Mouse (Mus musculus) midbrain, embryonic 13.5 days (tissue): ENCODE data around the gene Zfp85. TPM values are rescaled to one million over a fixed set of nuclear protein-coding genes. Genes with fewer than 3 reads are reported as not detected.
A peak's percentile ranks its signal among the peaks of the same experiment; 100 is the strongest.
"Not testable (repeated sequence)": the region's sequence is repeated elsewhere in the genome, so short reads cannot be mapped to it uniquely, and the experiment has no call there.

ENCODE experiments used
- ATAC-seq: fragments of 200-750 bp; cut with Nextera tagmentation; 2 replicates; pipeline ENCODE4 v1.8.0; 2017; ENCODE audit warnings: mild to moderate bottlenecking, moderate TSS enrichment, moderate library complexity
- H3K27ac ChIP-seq: fragments of 300-500 bp; sonication (generic); 2 replicates; pipeline ENCODE4 v1.5.1; 2015; ENCODE audit warnings: inconsistent platforms, mild to moderate bottlenecking, moderate library complexity
- H3K27me3 ChIP-seq: fragments of 300-500 bp; sonication (generic); 2 replicates; pipeline ENCODE4 v1.6.1; 2015; ENCODE audit warnings: mild to moderate bottlenecking, inconsistent platforms
- H3K36me3 ChIP-seq: fragments of 300-500 bp; sonication (generic); 2 replicates; pipeline ENCODE4 v1.6.1; 2015; ENCODE audit warnings: mild to moderate bottlenecking, inconsistent platforms
- H3K4me1 ChIP-seq: fragments of 300-500 bp; sonication (generic); replicated peaks from 2 replicates; pipeline ENCODE4 v1.6.1; 2015; ENCODE audit warnings: inconsistent platforms
- H3K4me2 ChIP-seq: fragments of 300-500 bp; sonication (generic); replicated peaks from 2 replicates; pipeline ENCODE4 v1.6.1; 2015; ENCODE audit warnings: moderate library complexity, mild to moderate bottlenecking, inconsistent platforms
- H3K4me3 ChIP-seq: fragments of 300-500 bp; sonication (generic); replicated peaks from 2 replicates; pipeline ENCODE4 v1.5.1; 2015; ENCODE audit warnings: mild to moderate bottlenecking, inconsistent platforms
- H3K9ac ChIP-seq: fragments of 300-500 bp; sonication (generic); replicated peaks from 2 replicates; pipeline ENCODE4 v1.6.1; 2015; ENCODE audit warnings: mild to moderate bottlenecking, inconsistent platforms
- H3K9me3 ChIP-seq: fragments of 300-500 bp; sonication (generic); 2 replicates; pipeline ENCODE4 v1.6.1; 2016; ENCODE audit warnings: mild to moderate bottlenecking, inconsistent platforms
- WGBS: fragments of 180-500 bp; shearing (Covaris S2); methylation state at CpG from one replicate; pipeline ENCODE4 v1.1.7; 2015; 5-methylcytosine and 5-hydroxymethylcytosine counted together
- polyA plus RNA-seq: library from polyadenylated mRNA; unstranded; fragments of >200 nt; fragmentation: Nextera tagmentation; extraction: Ambion mirVana; gene quantifications from 2 replicates; pipeline ENCODE4 v1.2.1, GENCODE M21; 2015

Gene Zfp85
- polyA plus RNA-seq: 8.0 and 8.7 TPM in 2 replicates

DNA sequence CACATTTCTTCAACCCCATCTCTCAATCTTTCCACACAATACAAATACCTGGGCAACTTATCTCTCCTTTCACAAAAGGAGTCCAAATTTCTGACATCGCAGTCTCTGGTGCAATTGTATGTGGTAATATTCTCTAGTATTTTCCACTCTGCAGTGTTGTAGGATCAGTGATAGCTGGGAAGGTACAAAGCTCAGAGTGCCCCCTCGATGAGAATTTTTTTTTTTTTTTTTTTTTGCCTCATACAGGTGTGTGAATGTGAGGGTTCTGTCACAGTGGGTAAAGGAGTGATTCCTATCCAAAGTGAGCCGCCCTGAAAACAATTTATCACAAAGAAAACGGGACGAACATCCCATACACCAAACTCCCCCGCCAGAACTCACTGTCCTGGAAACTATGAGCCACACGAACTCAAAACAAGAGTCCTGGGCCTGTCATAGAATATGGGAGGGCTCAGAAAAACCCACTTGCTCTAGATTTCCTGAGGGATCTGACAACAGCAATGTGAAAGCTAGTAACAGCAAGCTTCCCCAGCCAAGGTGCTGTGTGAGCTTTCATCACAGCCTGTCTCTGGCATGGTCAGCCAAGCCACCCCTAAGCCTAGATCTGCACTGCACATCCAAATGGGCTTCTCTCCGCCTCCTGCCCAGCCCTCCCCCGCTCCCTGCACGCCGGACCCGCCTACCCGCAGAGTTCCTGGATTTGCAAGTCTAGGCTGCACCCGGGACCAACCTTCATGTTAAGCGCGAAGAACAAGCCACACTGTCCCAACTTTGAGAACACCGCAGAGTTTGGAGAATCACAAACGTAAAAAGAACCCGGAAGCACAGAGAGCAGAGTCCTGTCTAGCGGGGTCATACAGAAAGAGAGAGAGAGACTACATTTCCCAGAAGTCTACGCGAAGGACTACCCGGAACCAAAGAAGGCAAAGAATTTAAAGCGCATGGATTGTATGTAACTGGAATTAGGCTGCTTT, at the start of gene Zfp85:
Gene Zfp85, minus strand, starts transcription at position 896 of the 974 bp plus-strand sequence.
- Histone ChIP-seq H3K4me2 (peak within 1 kb of the TSS; percentile 70), H3K4me1 (peaks cover 4% of the 10 kb centered on the region), H3K9me3 (no peaks in the 10 kb centered on the region; the same call in 1 of the 2 replicates), H3K4me3 (peak within 1 kb of the TSS; percentile 74), H3K27ac (peak within 1 kb of the TSS; percentile 56; the same call in 1 of the 2 replicates), H3K9ac (peak within 1 kb of the TSS; percentile 69), H3K27me3 (no peaks in the 10 kb centered on the region), H3K36me3 (peaks cover 11% of the 10 kb centered on the region)
- peak; percentile 96 for ATAC-seq
- 8% methylated on average over 24 of the region's 24 CpGs for WGBS

DNA sequence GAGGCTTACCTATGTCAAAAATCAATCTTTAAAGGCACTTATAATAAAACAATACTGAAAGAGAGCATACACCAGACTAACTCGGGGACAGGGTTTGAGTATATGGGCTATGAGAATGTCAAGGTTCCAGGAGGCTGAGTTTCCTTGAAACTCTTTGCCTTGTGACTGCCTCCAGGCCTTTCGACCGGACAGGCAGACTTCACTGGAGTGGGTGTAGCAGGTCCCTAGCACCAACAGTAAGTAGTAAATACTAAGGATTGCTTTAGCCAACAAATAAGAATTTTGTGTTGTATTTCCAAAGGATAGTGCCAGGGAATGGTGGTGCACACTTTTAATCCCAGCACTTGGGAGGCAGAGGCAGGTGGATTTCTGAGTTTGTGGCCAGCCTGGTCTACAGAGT, 44.1 kb upstream of the Zfp85 start:
- not testable (repeated sequence) for H3K9ac ChIP-seq, H3K4me2 ChIP-seq, H3K27me3 ChIP-seq, H3K27ac ChIP-seq, ATAC-seq, H3K4me3 ChIP-seq, H3K4me1 ChIP-seq, H3K36me3 ChIP-seq, H3K9me3 ChIP-seq
- 83% methylated on average over 3 of the region's 3 CpGs for WGBS

DNA sequence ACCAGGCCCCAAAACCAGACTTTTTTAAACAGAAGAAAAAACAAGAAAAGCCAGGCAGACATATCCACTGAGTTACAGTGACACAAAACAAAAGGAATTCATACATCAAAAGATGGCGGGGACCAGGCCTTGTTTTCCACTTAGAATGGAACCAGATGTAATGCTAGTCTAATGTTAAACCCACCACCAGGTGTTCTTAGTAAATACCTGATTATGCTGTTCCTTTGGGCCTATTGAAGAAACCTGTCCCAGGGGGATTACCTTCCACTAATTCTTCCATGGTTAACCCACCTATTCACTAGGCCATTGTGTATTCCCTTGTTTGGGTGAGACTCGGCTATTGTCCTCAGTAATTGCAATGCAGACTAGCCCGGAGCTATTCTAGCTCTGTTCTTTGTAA, 43.6 kb upstream of the Zfp85 start:
- H3K4me1 ChIP-seq: no peaks in the 10 kb centered on the region
- H3K4me3 ChIP-seq: no peak overlapping the region
- ATAC-seq: no peak
- no peaks in the 10 kb centered on the region for H3K36me3 ChIP-seq
- no peak overlapping the region for H3K27ac ChIP-seq
- H3K9me3 ChIP-seq: no peaks in the 10 kb centered on the region
- 65% methylated on average over 3 of the region's 3 CpGs for WGBS
- H3K9ac ChIP-seq: no peak overlapping the region
- H3K4me2 ChIP-seq: no peak overlapping the region
- no peaks in the 10 kb centered on the region for H3K27me3 ChIP-seq

DNA sequence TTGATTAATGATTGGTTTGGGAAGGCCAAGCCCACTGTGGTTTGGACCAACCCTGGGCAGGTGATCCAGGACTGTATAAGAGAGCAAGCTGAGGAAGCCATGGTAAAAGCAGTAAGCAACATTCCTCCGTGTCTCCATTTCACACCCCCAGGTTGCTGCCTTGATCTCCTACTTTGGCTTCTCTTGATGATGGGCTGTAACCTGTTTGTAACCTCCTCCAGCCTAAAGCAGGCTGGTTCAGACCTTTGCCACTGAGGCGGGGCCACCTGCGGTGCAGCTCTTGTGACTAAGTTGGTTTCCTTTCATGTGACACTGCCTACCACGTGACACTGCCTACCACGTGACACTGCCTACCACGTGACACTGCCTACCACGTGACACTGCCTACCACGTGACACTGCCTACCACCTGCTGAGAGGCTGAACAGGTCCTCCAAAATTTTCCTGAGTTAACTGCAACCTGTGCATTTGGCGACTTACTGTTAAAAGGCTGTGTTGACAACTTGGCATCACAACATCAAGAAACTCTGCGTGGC, 37.0 kb upstream of the Zfp85 start:
- 92% methylated on average over 10 of the region's 10 CpGs for WGBS

DNA sequence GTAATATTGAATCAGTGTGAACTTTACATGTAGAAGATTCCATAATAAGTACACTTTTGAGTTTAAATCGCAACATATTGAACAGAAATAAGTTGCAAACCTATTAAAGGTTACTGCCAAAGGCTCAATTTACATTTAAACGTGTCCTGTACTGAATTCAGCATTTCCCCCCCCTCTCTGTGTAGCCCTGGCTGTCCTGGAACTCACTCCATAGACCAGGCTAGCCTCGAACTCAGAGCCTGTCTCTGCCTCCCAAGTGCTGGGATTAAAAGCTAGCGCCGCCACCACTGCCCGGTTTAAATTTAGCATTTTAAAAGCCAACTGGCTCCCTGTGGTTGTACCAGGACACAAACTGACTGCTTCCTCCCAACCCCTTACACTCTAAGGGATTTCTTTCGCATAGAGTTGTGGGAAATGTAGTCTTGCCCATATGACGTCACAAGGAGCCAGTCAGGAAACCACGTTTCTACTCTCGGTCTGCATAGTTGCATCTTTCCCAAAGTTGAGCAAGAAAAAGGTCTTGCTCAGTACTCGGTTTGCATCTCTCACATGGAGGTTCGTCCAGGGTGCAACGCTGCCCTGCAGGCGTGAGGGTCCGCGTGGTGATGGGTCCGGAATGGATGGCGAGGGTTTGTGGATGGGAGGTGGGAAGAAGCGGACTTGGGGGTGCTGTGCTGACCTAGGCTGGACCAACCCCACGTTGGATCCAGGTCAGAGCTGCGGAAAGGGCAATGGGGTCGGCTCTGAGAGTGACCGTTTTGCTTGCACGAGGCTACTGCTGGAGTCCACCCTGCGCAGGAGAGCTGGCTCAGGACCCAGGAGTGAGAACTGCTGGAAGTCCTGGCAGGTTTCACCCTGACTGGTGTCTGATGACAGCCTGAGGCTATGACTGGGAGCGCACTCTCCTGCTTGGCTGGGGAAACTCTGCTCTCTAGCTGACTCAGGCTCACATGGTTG, 24.5 kb upstream of the Zfp85 start, which contains the start of gene Zfp493:
Gene Zfp493, plus strand, starts transcription at position 429 of the 957 bp plus-strand sequence.
- Histone ChIP-seq H3K36me3 (no peaks in the 10 kb centered on the region), H3K27ac (no peak within 1 kb of the TSS)

More for the DNA sequence above, 37.0 kb upstream of the Zfp85 start:
- Histone ChIP-seq H3K27me3 (no peaks in the 10 kb centered on the region), H3K4me1 (no peaks in the 10 kb centered on the region), H3K4me2 (no peak overlapping the region), H3K4me3 (no peak overlapping the region), H3K36me3 (peaks cover 8% of the 10 kb centered on the region), H3K9ac (no peak overlapping the region), H3K27ac (no peak overlapping the region), H3K9me3 (peaks cover 3% of the 10 kb centered on the region; the same call in 1 of the 2 replicates)
- ATAC-seq: no peak

DNA sequence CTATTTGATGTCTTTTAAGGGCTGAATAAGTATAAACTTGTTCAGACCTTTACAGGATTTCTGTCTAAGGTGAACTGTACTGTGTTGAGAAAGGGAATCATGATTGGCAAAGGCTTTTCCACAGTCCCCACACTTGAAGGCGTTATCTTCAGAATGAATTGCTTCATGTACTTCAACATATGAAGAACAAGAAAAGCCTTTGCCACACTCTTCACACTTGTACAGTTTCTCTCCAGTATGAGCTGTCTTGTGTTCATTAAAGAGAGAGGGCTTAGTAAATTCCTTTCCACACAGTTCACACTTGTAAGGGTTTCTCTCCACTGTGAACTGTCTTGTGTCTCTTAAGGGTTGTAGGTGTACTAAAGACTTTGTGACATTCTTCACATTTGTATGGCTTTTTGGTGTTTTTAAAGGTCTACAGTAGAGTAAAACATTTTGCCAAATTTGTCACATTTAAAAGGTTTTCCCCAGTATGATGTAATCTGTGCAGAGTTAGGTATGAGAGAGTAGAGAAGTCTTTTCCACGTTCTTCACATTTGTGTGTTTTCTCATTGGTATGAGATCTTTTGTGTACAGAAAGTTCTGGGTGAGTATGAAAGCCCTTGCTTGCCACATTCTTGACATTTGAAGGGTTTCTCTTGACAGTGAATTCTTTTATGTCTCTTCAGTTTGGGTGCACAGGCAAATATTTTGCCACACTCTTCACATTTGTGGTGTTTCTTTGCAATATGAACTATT, 8.2 kb upstream of the Zfp85 start:
- WGBS: 83% methylated on average over 2 of the region's 2 CpGs
- no peaks in the 10 kb centered on the region for H3K9me3 ChIP-seq
- no peaks in the 10 kb centered on the region for H3K4me1 ChIP-seq

More for the DNA sequence above, 24.5 kb upstream of the Zfp85 start, which contains the start of gene Zfp493:
- peak within 1 kb of the TSS; percentile 68 for H3K4me3 ChIP-seq
- peaks cover 5% of the 10 kb centered on the region for H3K4me1 ChIP-seq
- no peaks in the 10 kb centered on the region for H3K27me3 ChIP-seq
- peak; percentile 97 for ATAC-seq
- H3K9ac ChIP-seq: peak within 1 kb of the TSS; percentile 68
- WGBS: 10% methylated on average over 26 of the region's 26 CpGs
- peak within 1 kb of the TSS; percentile 72 for H3K4me2 ChIP-seq
- peaks cover 5% of the 10 kb centered on the region; the same call in 1 of the 2 replicates for H3K9me3 ChIP-seq

DNA sequence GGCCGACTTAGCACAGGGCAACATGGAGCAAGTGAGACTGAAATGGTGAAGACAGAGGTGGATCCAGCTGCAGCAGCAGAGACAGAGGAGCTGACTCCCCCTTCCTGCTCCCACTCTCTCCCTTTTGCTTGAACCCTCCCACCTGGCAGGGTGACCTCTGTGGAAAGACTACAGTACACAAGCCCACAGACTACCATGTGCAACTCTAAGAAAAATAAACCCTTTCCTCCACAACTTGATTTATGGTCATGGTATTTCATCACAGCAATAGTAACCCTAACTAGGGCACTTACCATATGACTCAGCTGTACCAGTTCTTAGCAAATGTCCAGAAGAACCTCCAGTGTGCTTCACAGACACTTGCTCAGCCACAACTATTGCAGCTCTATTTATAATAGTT, 4.9 kb upstream of the Zfp85 start:
- Histone ChIP-seq H3K27me3 (no peaks in the 10 kb centered on the region), H3K9ac (no peak overlapping the region), H3K9me3 (no peaks in the 10 kb centered on the region), H3K4me3 (no peak overlapping the region), H3K4me2 (no peak overlapping the region), H3K36me3 (no peaks in the 10 kb centered on the region), H3K4me1 (no peaks in the 10 kb centered on the region), H3K27ac (no peak overlapping the region)
- ATAC-seq: no peak
- 85% methylated on average over 1 of the region's 1 CpGs for WGBS

More for the DNA sequence above, 8.2 kb upstream of the Zfp85 start:
- no peaks in the 10 kb centered on the region for H3K27me3 ChIP-seq
- no peak overlapping the region for H3K4me2 ChIP-seq
- no peak for ATAC-seq
- H3K36me3 ChIP-seq: no peaks in the 10 kb centered on the region
- H3K4me3 ChIP-seq: no peak overlapping the region
- no peak overlapping the region for H3K27ac ChIP-seq
- H3K9ac ChIP-seq: no peak overlapping the region

DNA sequence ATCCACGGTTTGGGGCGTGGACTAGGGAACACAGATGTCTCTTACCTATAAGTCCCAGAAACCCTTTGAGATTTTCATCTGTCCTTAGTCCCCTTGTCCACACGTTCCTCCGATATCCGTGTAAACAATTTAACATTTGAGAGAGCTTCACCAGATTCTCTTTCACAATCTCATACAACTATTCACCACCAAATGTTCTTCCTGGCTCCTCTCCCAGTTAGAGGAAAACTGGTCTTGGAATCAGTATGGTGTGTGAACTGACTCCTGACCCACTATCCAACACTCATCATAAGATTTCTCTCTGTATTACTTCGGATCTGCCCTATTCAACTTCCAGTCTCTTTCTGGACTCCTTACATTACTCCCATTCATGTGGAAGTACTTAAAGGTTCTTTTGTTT, 733 bp upstream of the Zfp85 start:
- Histone ChIP-seq H3K27me3 (no peaks in the 10 kb centered on the region), H3K9ac (no peak overlapping the region), H3K9me3 (no peaks in the 10 kb centered on the region), H3K4me1 (peaks cover 4% of the 10 kb centered on the region), H3K36me3 (peaks cover 5% of the 10 kb centered on the region), H3K4me2 (peak overlapping the region; percentile 70; the same call in 1 of the 2 replicates), H3K4me3 (no peak overlapping the region), H3K27ac (no peak overlapping the region)
- WGBS: 80% methylated on average over 6 of the region's 6 CpGs
- no peak for ATAC-seq

DNA sequence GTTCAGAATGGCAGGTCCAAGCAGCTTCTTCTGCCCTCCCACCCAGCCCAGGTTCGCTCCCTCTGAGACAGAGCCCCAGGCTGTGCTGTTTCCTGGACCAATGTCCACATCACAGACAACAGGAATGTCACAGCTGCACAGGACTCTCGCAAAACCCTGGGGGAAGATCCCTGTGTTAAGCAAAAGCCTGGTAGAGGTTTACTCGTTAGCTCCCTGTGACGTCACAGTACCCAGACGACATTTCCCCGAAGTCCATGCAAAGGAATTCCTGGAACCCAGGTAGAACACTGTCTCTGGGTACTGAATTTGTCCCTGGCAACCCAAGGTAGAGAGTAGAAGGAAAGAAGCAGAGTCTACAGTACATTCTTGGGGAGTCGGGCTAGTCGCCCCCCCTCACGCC, 11.1 kb downstream of the Zfp85 start:
- Histone ChIP-seq H3K27me3 (no peaks in the 10 kb centered on the region), H3K27ac (no peak overlapping the region), H3K4me1 (no peaks in the 10 kb centered on the region), H3K9ac (no peak overlapping the region), H3K36me3 (peaks cover 36% of the 10 kb centered on the region), H3K9me3 (peaks cover 10% of the 10 kb centered on the region), H3K4me3 (no peak overlapping the region), H3K4me2 (no peak overlapping the region)
- 94% methylated on average over 9 of the region's 9 CpGs for WGBS
- no peak for ATAC-seq

DNA sequence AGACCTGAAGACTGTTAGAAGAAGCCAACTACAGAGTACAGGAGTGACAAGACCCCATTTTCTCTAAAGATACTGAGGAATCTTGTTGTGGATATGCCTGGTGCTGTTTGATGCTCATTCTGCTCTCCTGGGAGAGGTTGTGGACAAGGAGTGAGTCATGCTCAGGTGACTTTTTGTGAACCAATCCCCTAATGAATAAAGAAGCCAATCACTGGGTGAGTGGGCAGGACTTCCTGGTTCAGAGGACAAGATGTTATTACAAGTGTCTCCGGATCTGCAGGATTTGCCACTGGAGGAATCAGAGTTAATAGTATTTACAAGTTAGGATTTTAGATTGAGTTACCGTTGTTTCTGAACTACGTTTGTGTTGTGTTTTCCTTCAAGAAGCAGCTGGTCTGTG, 12.1 kb downstream of the Zfp85 start:
- ATAC-seq: no peak
- H3K9me3 ChIP-seq: peaks cover 4% of the 10 kb centered on the region; the same call in 1 of the 2 replicates
- WGBS: 91% methylated on average over 3 of the region's 3 CpGs

DNA sequence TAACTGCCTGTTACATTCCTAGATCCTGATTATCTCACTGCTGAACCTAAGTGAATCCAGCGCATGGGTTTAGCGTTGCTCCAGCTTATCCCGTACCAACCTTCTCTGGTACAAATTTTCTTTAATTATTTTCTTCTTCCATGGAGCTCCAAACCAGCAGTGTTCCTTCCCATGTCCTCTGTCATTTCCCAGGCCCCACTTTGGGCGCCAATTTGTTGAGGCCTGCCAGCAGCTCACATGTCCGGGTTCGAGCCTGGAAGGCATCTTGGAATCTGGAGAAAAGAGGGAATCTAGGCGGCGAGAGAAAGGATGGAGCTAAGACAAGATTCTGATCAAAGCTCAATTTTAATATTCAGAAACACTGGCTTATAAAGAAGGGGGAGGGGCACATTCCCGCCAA, 20.6 kb downstream of the Zfp85 start:
- H3K9ac ChIP-seq, H3K4me2 ChIP-seq, H3K4me1 ChIP-seq, ATAC-seq, H3K4me3 ChIP-seq, H3K9me3 ChIP-seq, H3K27ac ChIP-seq, H3K27me3 ChIP-seq, H3K36me3 ChIP-seq: not testable (repeated sequence)
- 95% methylated on average over 9 of the region's 9 CpGs for WGBS

More for the DNA sequence above, 12.1 kb downstream of the Zfp85 start:
- no peak overlapping the region for H3K27ac ChIP-seq
- no peak overlapping the region for H3K9ac ChIP-seq
- H3K4me3 ChIP-seq: no peak overlapping the region
- H3K36me3 ChIP-seq: peaks cover 27% of the 10 kb centered on the region
- no peaks in the 10 kb centered on the region for H3K4me1 ChIP-seq
- H3K4me2 ChIP-seq: no peak overlapping the region
- no peaks in the 10 kb centered on the region for H3K27me3 ChIP-seq
